Mouse (Mus musculus) splenic B cell, adult 2 months (primary cell): ENCODE measurements at regions not wholly inside any gene's neighbourhood (a gene's known extent, or its start where the extent isn't known, plus 50 kb on each side); places are given as distances from the start of the nearest gene placed in this dataset.

Experiments
- DNase-seq: peaks from one replicate; pipeline ENCODE4 v3.0.0-alpha.2; 2011; ENCODE audit warnings: low read depth, low spot score
- H3K27me3 ChIP-seq: 2 replicates; pipeline ENCODE4 v1.6.1; 2012; ENCODE audit warnings: mild to moderate bottlenecking, low read length, moderate library complexity, mixed read lengths; ENCODE audit not compliant: control insufficient read depth, poor library complexity, insufficient read depth, severe bottlenecking
- H3K36me3 ChIP-seq: 2 replicates; pipeline ENCODE4 v1.6.1; 2012; ENCODE audit warnings: mild to moderate bottlenecking, low read length, moderate library complexity, mixed read lengths; ENCODE audit not compliant: control insufficient read depth, poor library complexity, insufficient read depth, severe bottlenecking

DNA sequence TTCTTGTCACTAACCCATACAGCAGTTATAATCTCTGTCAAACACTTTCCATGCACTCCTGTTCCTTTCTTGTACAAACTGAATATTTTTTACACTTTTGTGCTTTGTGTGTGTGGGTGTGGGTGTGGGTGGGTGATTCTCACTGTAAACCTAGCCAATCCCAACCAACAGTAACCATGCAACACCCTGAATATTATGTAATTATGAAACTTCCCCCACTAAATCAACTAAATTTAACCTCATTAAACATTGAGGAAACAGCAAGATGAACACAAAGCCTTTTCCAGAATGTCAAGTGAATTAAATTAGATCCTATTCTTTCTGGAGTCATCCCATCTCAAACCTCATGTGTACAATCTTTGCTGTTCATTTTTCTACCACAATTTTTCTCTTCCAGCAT is 197.0 kb upstream of the Cxadr start:
- DNase-seq = no peak

DNA sequence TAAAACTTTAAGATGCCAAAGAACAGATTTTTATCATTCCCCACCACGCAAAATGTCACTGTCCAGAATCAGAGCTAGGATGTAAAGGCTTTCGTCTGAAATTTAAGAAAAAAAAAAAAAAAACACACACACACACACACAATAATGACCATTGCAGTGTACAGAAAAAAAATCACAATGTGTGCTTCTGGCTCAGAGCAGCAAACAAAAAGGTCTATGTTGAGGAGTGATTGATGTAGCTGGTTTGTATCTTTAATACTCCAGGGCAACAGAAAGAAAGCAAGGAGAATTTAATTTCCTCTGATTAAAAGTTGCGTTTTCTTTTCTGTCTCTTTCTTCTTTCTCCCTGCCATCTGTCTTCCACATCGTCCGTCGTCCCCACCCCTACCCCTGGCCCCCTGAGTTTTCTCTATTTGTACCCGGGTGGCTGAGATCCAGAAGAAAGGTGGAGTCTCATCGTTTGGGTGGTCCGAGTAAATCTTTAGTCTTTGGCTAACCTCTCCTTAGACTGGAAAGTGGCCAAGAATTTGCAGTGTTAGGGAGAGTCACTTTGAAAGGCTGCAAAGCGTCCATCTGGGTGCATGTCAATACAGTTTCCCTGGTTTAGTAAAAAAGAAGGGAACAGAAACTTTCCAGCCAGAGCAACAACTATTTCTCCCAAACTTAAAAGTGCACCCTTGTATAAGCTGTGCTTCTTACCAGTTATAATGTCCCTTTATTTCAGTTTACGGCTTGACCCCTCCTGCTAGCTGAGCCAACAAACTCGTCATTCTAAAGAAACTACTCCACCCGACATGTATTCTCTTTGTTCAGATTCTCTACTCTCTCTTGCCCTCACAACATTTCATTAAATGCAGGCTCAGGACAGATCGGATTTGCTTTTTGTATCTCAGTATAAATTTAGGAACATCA is 199.6 kb upstream of the Cxadr start:
- H3K27me3 ChIP-seq = no peaks in the 10 kb centered on the region
- no peak for DNase-seq
- no peaks in the 10 kb centered on the region for H3K36me3 ChIP-seq

More for the DNA sequence above, 197.0 kb upstream of the Cxadr start:
- Histone ChIP-seq H3K36me3 (no peaks in the 10 kb centered on the region), H3K27me3 (no peaks in the 10 kb centered on the region)

DNA sequence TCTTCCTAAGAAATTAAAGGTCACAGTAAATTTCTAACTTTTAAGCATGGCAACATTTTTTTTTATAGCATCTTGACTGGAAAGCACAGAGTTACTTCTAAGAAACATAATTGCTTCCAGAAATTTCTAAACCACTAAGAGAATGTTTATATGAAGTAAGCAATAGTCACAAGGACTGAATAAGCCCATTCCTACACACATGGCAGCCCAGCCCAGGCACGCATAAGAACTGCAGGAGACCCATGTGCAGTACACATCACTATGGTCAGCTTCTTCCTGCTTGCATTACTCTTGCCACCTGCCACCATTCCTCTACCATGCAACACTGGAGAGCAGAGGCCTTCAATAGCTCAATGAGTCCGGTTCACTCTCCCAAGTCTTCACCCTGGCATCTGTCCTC is 201.4 kb upstream of the Cxadr start:
- Histone ChIP-seq H3K36me3 (no peaks in the 10 kb centered on the region), H3K27me3 (no peaks in the 10 kb centered on the region)
- DNase-seq = no peak

- no peaks in the 10 kb centered on the region for H3K36me3 ChIP-seq
- no peak for DNase-seq
- no peaks in the 10 kb centered on the region for H3K27me3 ChIP-seq
Measured at GRCm38 (mm10) chr16:78099114-78099513, 202.2 kb upstream of the Cxadr start.

DNA sequence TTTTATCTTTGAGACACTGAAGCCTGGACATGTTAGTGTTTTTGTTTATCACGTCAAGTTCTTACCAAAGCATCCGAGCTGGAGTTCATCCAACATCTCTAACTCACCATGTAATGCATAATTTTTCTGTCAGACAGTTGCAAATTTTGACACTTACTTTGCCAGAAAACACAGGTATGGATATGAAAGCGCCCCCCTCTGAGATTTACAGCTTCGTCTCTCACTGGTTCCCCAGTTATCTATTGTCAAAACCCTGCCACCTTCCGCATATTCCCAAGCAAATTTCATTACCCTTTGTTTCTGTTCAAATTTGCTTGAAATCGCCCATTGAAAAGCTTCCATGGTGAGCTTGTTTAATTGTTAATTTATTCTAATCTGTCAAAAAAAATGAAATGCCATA is 202.7 kb upstream of the Cxadr start:
- H3K27me3 ChIP-seq = no peaks in the 10 kb centered on the region
- DNase-seq = no peak
- H3K36me3 ChIP-seq = no peaks in the 10 kb centered on the region

DNA sequence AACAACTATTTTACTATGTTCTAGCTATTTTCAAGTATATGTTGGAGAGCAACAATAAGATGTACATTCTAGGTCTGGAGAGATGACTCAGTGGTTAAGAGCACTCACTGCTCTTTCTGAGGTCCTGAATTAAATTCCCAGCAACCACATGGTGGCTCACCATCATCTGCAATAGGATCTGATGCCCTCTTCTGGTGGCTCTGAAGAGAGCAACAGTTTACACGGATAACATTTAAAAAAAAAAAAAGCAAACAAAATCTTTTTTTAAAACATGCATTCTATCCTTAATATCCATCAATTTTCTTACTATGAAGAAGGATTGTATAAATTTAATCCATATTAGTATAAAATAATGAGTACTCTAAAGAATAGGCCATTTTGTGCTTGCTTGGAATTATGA is 204.7 kb upstream of the Cxadr start:
- Histone ChIP-seq H3K27me3 (no peaks in the 10 kb centered on the region), H3K36me3 (no peaks in the 10 kb centered on the region)
- DNase-seq = no peak

GRCm38 (mm10) chr16:78090155-78090554 is 211.1 kb upstream of the Cxadr start:
- H3K36me3 ChIP-seq = no peaks in the 10 kb centered on the region
- DNase-seq = no peak
- H3K27me3 ChIP-seq = no peaks in the 10 kb centered on the region

- DNase-seq = no peak
- Histone ChIP-seq H3K36me3 (no peaks in the 10 kb centered on the region), H3K27me3 (no peaks in the 10 kb centered on the region)
Measured at GRCm38 (mm10) chr16:78067532-78068118, 233.7 kb upstream of the Cxadr start.

DNA sequence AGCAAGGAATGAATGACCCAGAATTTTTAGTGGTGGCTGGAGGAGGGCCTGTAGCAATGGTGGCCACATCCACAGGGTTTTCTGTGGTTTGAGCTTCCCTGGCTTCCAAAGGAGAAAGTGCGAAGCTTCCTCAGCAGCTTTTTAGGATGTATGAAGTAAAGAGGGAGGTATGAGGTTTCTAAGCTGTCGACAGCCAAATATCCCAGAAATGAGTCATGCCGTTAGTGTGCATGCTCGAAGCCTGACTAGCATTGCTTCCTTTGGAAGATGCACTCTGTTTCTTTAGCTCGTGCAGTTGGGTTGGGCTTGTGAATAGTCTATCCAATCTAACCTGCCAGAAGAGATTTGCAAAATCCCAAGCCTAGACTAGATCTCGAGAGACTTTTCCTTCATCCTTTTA is 240.8 kb upstream of the Cxadr start:
- Histone ChIP-seq H3K36me3 (no peaks in the 10 kb centered on the region), H3K27me3 (no peaks in the 10 kb centered on the region)
- DNase-seq = no peak

- no peak for DNase-seq
- H3K36me3 ChIP-seq = no peaks in the 10 kb centered on the region
- H3K27me3 ChIP-seq = no peaks in the 10 kb centered on the region
Measured at GRCm38 (mm10) chr16:78057549-78057948, 243.7 kb upstream of the Cxadr start.

- Histone ChIP-seq H3K27me3 (no peaks in the 10 kb centered on the region), H3K36me3 (no peaks in the 10 kb centered on the region)
- no peak for DNase-seq
Measured at GRCm38 (mm10) chr16:78052133-78052532, 249.2 kb upstream of the Cxadr start.

DNA sequence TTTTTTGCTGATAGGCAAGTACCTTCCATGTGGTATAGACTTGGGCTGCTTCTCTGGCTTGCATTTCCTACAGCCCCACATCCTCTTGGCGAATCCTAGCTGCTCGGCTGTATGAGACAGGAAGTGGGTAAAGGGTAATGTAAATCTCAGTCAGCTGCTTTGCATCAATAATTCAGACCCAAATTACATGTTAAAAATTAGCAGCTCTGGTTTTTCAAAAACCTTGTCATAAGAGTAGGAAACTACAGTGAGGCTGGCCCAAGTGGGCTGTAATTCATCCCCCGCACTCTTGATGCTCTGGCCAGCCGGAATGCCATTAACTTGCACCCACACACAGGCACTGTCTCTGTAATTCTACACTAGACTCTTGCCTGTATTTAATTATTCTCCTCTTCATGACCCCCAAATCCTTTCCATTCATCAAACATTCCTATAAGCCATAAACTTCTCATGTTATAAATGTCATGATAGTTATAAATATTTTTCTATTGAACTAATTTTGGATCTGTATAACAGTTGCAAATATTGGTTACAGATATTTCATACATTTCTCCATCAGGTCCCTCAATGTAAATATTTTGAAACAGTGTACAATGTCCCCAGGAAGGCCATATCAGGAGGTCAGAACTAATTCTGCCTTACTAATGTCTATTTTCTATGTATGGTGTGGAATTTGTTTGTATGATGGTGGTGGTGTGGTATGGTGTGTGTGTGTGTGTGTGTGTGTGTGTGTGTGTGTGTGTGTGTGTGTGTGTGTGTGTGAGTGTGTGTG is 261.0 kb upstream of the Cxadr start:
- no peaks in the 10 kb centered on the region for H3K36me3 ChIP-seq
- H3K27me3 ChIP-seq = no peaks in the 10 kb centered on the region
- no peak for DNase-seq

DNA sequence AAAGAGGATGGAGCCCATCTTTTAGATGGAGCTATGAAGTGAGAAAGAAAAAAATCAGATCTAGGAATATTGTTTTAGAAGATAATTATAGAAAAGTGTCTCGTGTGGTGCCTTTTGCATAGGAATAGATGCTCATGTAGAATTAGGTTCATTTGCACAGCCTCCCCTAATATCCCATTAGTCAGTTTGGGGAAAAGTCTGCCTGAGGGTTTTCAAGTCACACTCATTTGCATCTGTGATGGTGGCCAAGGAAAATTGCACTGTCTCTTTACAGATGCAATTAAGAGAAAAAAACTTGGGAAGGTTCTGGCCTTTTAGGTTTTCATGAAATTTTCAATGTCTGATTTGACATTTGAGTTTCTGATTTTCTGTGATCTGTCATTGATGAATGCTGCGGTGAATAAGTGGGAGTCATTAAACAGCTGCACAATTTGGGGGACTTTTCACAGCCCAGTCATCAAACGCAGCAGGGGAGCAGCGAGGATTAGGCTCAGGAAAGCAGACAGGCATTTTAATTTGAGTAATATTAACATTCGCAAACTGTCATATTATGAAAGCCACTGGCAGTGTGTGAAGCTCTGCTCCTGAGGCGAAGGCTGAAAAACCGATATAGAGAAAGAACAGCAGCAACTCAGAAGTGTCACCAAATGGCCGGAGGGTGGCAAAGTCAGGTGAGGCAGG is 281.5 kb upstream of the Cxadr start:
- H3K36me3 ChIP-seq = no peaks in the 10 kb centered on the region
- no peak for DNase-seq
- H3K27me3 ChIP-seq = no peaks in the 10 kb centered on the region

GRCm38 (mm10) chr16:78015401-78015800 is 285.9 kb upstream of the Cxadr start:
- H3K27me3 ChIP-seq = no peaks in the 10 kb centered on the region
- H3K36me3 ChIP-seq = no peaks in the 10 kb centered on the region
- no peak for DNase-seq
